Mouse (Mus musculus) subcutaneous adipose tissue, adult 2 months (tissue): ENCODE data around the gene Obox8. TPM values are rescaled to one million over a fixed set of nuclear protein-coding genes. Genes with fewer than 3 reads are reported as not detected.

Experiments used
- polyA plus RNA-seq: library from polyadenylated mRNA; depleted of rRNA; stranded (reverse); fragments of >200 nt; gene quantifications from 2 replicates; pipeline ENCODE4 v1.2.3, GENCODE M21; 2012; ENCODE audit warnings: low replicate concordance; rRNA removed

Obox8 gene
- not detected in 2 replicates for polyA plus RNA-seq

GRCm38 (mm10) chr7:14333457-14333856 lies at the start of gene Obox8:
TSS of gene Obox8 (minus strand) at chr7:14333557.

Other genes starting within 250 kb of the Obox8 start
- not detected in 2 replicates for gene Sult2a3, start 210.5 kb downstream of the Obox8 start, polyA plus RNA-seq
- gene Sult2a6, start 78.7 kb downstream of the Obox8 start, polyA plus RNA-seq = not detected in 2 replicates
- gene Sult2a8, start 113.2 kb upstream of the Obox8 start, polyA plus RNA-seq = not detected in 2 replicates
- gene Sult2a7, start 160.7 kb upstream of the Obox8 start, polyA plus RNA-seq = not detected in 2 replicates
- 0.03 and 0.33 TPM in 2 replicates for gene Vmn1r90, start 229.9 kb upstream of the Obox8 start, polyA plus RNA-seq